Mouse (Mus musculus) layer of hippocampus, adult 8-10 months (tissue): Measurements from ENCODE around the gene Celf5. TPM values are rescaled to one million over a fixed set of nuclear protein-coding genes. Genes with fewer than 3 reads are reported as not detected.
A peak's percentile ranks its signal among the peaks of the same experiment; 100 is the strongest.

Experiments
- DNase-seq, 2 experiments: peaks; one replicate each; pipeline ENCODE4 v3.0.0; 2022; ENCODE audit warnings: low spot score in 2 of 2
- total RNA-seq, 4 experiments: library from RNA; stranded (reverse); gene quantifications; 2 replicates each; pipeline ENCODE4 v1.2.4; 2022

Celf5 gene
- total RNA-seq, 4 experiments from 2014 or later = 230 to 284 (median 256) TPM

GRCm38 (mm10) chr10:81429092-81429491, 53.4 kb downstream of the Celf5 start:
- DNase-seq = peak in 1 of 2 experiments; percentile 8

- peak in 1 of 2 experiments; percentile 4 for DNase-seq
Observed at GRCm38 (mm10) chr10:81428507-81428870, 54.0 kb downstream of the Celf5 start.

- DNase-seq = peak; percentile 13 to 15
Observed at GRCm38 (mm10) chr10:81427804-81428506, 54.6 kb downstream of the Celf5 start.

DNA sequence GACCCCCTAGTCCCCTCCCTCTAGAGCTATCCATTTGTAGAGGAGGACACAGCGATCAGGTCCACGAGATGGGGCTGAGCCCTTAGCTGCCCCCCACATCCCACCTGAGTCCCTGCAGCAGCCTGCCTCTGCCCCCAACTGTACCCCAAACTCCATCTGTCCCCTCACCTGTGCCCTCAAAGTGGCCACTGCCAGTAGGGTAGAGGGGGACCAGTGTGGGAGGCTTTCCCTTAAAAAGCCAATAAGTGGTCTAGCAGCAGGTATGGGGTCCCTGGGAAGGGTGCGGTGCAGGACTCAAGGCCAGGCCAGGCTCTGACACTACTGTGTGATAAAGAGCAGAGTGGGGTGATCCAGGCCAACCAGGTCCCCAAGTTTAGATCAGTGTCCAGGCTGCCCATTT, 55.2 kb downstream of the Celf5 start:
- DNase-seq = peak in 1 of 2 experiments; percentile 7

DNA sequence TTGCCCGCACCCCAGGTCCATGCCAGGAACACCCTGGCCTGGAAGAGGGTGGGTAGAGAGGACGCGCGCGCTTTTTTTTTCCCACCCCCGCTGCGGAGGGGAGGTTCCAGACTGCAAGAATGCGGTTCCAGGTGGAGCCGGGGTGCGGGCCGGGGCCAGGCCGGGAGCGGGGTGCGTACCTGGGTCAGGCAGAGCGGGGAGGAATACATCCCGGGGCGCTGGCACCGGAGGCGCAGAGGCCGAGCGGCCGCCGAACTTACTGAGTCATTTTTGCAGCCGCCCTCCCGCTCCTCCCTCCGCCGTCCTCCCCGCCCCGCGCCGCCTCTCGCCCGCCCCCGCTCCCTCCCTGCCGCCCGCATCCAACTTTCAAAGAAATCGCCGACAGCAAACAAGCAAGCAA, 55.6 kb downstream of the Celf5 start:
- peak; percentile 32 to 44 for DNase-seq

DNA sequence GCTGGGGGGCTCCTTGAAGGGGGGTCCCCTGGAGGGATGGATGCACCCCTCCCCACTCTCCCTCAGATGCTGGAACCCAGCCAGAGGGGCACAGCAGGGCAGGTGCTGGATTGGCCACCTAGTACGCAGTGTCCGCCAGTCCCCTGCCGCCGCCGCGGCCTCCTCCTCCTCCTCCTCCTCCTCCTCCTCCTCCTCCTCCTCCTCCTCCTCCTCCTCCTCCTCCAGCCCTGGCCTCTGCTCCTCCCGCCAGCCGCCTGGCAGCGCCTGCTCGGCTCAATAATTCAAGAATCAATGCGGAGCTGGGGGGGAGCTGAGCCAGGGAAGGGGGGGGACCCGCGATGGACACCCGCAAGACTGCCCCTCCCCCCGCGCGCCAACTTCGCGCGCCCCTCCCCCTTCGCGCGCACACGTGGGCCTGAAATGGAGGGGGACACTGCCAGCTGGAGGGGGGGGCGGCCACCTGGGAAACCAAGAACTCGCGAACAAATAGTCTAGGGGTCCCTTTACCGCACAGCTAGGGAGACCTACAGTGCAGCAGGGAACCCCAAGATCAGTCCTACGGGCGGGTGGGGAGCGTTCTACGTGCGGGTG, 56.3 kb downstream of the Celf5 start:
- peak; percentile 6 to 9 for DNase-seq

DNA sequence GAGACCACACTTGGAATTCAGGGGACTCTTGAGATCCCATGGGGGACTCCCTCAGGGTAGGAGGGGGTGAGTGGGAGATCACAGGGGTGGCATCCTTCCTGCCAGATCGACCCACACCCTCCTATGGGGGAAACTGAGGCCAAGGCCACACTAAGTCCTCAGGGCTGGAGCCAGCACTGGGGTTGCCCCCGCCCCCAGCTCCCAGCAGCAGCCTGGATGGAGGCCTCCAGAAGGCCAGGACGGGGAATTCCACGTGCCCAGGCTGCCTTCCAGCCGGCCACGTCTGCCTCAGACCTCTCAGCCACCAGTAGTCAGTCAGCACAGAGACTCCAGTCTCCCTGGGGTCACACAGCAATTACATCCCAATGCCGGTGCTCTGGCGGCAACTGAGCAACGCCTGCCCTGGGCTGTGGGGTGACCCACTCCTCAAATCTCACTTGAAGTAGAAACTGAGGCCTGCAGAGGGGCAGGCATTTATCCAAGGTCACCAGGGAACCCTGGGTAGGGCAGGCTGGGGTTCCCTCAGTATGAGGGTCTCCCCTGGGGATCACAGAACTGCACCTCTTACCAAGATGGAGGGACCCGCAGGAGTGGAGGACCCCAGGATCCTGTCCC, 57.2 kb downstream of the Celf5 start:
- peak; percentile 11 to 32 for DNase-seq

DNA sequence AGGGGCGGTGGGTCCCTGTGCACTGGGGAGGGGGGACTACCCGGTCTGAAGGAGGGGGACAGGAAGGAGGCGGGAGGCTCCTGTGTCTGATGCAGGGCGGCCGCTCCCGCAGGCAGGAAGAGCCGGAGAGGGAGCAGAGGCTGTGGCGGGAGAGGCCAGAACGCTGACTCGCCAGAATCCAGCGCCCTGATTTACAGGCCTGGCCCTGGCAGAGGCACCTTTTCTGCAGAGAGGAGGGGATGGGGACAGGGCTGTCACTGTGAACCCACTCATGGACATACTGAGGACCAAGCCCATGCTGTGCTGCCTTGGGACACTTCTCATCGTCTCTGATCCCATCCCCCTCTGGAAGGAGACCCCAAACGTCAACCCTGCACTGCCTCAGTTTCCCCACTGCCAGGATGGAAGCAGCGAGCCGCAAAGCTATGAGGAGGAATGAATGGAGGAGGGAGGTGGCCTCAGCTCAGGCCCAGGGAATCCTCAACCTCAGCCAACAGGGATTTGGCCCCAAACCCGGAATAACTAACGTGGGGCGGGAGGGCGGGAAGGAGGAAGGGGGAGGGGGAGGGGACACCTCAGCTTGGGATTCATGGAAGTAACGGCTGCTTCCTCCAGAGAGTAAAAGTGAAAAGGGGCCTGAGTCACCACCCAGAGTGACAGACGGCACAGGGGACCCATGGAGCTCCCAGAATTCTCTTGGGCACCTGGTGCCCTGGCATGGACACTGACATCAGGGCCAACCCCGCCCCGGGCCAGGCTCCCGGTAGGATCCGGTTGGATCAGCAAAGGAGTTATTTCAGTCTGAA, 58.1 kb downstream of the Celf5 start:
- peak; percentile 8 to 16 for DNase-seq

DNA sequence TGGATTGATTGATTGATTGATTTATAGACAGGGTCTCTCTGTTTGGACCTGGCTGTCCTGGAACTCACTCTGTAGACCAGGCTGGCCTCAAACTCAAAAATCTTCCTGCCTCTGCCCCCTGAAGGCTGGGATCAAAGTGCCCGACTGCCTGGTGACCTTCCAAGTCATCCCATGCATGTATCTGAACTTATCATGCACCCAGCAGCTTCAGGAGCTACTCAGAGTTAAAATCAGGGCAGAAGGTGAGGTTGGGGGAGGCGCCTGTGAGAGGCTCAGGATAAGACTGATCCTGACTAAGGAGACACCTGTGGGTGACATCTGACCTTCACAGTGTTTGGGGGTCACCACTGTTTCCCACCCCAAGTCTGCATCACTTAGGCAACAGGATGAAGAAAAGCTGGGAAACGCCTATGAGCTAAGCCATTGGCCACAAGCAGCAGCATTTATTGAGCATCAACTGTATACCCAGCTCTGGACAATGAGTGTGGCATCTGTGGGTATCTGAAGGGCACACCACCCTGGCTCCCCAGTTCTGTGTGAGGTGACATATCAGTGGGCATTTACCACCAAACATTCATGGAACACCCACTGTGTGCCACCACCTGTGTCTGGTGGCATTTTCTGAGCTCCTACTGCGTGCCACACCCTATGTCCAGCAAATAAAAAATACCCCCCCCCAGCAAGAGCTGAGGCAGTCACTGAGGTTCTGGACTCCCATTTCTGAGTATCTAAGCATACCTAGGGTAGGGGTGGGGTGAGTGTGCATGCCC, 58.8 kb downstream of the Celf5 start:
- DNase-seq = no peak

DNA sequence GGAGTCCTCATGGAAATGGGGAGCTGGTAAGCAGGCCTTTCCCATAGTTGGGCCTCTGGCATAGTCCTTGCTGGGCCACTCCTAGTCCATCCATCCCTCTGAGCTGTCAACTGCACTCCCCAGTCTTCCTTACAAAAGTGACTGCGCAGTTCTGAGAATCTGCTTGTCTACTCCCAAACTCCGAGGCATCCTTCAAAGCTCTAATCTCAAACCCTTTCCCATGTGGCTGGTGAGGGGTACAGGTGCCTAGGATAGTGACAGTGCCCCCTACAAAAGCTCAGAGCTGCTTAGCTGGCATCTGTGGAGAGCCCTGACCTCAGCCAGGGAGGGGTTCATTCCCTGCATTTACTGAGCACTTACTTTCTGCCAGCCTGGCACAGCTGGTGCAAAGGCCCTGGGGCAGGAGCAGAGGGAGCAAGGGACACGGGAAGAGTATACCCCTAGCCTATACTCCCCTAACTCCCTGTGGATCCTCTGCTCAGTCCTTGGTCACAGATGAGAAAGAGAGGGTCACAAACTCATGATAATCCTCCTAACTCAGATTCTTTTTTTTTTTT, 59.8 kb downstream of the Celf5 start:
- peak in 1 of 2 experiments; percentile 8 for DNase-seq

DNA sequence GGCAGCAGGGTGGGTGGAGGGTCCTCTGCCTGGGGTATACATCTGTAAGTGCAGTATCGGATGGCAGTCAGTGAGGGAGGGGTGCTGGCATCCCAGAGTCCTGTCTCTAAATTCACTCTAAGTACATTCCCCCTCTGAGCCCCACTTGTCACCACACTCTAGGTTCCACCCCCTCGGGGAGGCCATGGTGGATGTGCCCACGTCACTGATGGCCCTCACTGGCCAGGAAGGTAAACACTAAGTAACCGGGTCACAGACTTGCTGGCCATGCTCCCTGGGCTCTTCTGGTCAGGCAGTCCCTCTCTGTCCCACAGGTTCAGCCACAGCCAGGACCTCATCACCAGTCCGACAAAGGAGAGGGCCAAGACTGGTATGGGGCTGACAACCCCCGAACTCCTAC, 60.3 kb downstream of the Celf5 start:
- peak; percentile 2 to 5 for DNase-seq

DNA sequence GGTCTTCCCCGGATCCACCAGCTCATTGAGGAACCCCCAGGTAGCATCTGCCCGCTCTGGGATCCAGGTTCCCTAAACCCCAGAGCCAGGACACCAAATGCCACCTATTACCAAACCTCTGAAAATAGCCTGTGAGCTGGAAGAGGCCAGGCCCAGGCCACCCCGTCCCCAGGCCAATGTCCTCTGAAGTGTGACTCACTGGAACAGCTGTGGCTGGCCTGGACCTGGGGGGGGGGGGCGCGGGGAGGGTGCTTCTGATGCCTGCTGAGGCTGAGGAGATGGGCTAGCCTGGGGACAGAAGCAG, 60.8 kb downstream of the Celf5 start:
- DNase-seq = no peak

DNA sequence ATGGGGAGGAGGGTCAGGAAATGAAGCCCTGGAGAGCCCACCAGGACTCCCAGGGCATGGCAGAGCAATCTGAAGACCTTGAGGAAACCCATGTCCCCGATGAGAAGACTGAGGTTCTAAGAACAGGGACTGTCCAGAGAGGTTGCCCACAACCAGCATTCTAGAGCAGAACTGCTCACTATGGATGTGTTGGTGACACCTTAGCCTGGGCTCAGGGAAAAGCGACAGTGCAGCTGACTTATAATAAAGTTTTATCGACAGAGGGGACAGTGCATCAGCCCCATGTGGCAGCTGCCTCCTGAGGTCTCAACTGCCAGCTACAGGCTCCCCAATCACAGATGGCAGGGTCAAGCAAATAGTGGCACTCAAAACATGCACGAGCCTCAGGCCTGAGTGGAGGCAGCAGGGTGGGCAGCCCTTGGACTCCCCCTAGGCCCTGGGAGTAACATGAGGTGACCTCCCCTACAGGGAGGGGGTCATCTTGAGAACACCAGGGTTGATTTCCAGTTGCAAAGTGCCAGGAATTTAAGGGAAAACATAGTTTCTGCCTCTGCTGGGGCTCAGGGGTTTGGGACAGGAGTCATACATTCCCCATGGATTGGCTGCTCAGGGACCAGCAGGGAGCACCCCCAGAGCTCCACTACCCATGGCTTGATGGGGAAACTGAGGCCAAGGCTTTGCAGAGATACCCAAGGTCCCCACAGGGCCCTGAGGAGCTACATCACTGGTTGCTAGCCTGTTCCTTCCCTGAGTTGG, 61.3 kb downstream of the Celf5 start:
- DNase-seq = no peak

GRCm38 (mm10) chr10:81420191-81420767, 62.2 kb downstream of the Celf5 start:
- DNase-seq = no peak

- no peak for DNase-seq
Observed at GRCm38 (mm10) chr10:81419111-81419928, 63.2 kb downstream of the Celf5 start.

- DNase-seq = no peak
Observed at GRCm38 (mm10) chr10:81418216-81419070, 64.1 kb downstream of the Celf5 start.

DNA sequence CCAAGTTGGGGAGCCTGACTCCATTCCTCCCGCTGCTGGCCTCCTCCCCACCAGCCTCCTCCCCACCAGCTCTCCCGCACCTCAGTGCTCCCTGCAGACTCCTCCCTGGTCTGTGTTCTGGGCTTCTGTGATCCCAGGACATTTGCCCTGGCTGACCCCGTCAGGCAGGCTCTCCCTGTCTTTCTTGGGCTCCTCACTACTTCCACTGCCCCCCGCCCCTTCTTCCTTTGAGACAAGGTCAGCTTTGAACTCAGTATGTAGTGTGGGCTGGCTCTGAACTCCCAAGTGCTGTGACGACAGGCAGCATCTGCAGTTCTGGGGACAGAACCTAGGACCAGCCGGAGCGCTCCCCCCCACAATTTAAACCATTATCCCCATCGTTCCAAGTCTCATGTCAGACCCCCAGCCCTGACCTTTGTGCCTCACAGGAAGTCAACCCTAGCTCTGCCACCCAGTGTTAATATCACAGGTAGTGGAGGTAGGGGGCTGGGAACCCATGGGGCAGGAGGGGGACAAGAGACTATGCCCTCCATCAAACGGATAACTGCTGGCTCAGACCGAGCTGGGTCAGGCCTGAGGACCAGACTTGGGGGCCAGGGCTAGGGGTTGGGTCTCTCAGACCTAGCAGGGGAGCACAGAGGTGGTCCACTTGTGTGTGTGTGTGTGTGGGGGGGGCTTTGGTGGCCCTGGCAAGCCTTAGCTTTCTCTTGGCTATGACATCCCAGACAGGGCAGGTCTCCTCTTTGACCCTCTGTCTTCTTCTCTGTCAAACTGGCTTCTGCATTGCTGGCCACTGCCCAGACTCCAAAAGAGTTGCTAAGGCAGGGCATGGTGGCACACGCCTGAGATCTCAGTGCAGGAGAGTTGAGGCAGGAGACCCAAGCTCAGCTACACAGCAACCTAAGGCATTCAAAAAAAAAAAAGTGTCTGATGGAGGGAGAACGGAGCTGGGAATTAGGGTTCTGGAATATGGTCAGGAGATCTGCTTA, 65.0 kb downstream of the Celf5 start:
- no peak for DNase-seq
